Mouse (Mus musculus) frontal cortex, adult 2 months (tissue): ENCODE results near the gene Cadm2. TPM values are rescaled to one million over a fixed set of nuclear protein-coding genes. Genes with fewer than 3 reads are reported as not detected.
A peak's percentile ranks its signal among the peaks of the same experiment; 100 is the strongest.

ENCODE experiments used
- DNase-seq, 2 experiments: peaks; one replicate each; pipeline ENCODE4 v3.0.0; 2022; ENCODE audit warnings: low spot score in 1 of 2; ENCODE audit errors: extremely low spot score in 1 of 2
- polyA plus RNA-seq: library from polyadenylated mRNA; depleted of rRNA; stranded (reverse); fragments of >200 nt; gene quantifications from 2 replicates; pipeline ENCODE4 v1.2.3, GENCODE M21; 2012

Gene Cadm2
- polyA plus RNA-seq, 1 experiment: 70.2 TPM

DNA sequence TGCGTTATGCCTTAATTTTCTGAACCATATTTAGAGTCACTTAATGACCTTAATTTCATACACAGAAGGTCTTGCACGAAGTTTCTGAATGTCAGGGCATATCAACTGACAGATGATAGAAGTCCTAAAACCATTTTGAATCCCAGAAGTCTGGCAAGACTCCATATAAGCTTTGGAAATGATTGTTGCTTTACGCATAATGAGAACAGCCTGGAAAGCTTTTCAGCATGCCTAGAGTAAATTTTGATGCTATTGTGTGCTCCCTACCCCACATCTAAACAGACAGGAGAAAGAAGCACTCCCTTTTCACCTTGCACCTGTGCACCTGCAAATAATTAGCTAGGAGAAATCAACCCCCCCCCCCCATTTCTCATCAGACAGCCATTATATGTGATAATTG is 102.4 kb downstream of the Cadm2 start:
- no peak for DNase-seq

DNA sequence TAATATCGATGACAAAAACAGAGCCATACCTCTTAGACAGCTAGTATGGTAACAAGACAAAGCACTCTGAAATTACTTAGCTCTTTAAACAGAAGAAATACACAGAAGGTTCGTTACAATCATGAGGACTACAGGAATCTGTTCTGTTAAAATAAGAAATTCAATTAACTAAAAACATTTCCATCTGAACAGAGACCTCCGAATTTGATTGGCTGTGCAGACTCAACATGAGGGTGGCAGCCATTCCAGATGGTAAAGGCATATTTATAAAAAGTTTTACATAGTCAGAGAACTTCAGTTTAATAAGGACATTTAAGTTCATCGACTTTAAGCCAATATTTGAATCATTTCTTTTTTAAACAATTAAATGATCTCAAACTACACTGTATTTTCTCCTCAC is 105.2 kb downstream of the Cadm2 start:
- DNase-seq: no peak

DNA sequence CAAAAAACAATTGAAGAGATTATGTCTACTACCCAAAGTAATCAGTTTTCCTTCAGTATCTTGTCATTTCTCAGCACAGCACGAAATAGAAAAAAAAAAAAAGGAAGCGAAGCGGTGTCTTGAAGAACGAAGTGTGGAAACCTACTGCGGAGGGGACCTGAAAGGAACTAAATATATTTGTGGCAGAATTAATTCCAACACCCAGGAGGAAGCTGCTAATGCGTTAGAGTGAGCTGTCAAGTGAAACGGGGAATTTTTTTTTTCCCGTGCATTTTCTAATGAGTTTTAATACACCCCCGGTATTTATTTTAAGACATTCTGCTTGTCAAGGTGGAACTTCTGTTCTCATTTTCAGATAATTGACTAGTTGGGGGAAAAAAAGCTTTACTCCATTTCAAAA is 111.6 kb downstream of the Cadm2 start:
- DNase-seq: peak in 1 of 2 experiments; percentile 53

DNA sequence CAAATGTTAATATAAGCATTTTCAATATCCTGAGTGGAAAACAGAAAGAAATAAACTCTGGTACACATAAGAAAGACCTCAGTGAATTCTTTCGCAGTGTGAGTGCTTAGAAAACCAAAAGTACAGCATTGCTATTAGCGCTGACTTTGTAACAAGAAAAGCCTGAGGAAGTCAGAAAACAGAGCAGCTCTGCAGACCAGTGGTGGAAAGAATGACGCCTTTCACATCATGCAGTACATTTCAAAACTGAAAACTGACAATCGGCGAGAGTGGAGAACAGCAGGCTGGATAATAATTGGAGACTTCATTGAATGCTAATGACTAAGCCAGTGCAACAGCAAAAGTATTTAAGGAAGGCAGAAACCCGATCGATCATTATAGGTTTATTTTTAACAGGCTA is 138.2 kb downstream of the Cadm2 start:
- peak in 1 of 2 experiments; percentile 33 for DNase-seq

DNA sequence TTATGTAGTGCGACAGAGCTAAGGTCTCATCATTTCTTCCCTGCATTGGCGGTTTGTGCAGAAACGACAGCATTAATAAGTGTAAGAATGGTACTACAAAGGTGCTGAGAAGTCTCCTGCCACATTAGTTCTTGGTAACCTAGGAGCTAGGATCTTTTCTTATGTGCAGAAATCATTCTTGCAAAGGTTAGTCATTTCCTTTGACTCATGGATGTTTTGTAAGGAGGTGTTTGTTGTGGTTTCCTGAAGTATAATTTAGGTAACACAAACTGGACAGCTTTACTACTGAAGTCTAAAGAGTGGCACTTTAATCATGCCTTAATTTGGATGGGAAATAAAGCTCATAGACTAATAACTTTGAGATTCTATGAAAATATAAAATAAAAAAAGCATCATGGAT is 153.7 kb downstream of the Cadm2 start:
- DNase-seq: no peak

DNA sequence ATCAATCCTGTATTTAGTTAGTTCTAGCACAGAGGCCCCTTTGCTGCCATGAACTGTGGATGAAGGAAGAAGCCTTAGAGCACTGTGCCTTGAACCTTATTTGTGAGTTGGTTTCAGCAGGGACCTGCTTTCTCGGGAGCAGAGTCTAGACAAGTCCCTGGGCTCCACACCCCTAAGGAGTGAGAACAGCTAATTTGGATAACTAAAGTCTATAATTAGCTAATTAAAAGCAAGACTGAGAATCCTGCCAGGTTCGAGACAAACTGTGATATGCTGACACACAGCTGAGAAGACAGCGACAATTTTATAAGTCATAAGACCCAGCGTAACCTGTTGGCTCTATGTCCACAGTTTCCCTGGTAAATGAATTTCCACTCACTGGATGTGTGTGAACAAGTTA is 184.4 kb downstream of the Cadm2 start:
- DNase-seq: no peak

DNA sequence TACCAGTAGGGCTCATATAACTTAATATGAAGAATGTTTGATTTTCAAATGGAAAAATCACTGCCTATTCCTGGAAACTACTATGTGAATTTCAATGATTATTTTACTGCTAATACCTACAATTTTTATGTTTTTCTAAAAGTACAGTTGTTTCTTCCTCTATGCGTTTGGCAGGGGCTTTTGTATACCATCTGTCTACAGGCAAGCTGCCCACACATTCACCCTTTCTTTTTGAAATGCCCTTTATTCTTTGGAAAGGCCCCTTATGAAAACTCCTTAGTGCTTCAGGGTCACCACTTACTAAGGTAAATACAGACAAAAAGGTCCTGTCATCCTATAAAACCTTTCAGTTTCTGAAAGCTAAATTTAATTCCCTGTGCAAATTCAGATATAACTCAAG is 195.3 kb downstream of the Cadm2 start:
- no peak for DNase-seq

DNA sequence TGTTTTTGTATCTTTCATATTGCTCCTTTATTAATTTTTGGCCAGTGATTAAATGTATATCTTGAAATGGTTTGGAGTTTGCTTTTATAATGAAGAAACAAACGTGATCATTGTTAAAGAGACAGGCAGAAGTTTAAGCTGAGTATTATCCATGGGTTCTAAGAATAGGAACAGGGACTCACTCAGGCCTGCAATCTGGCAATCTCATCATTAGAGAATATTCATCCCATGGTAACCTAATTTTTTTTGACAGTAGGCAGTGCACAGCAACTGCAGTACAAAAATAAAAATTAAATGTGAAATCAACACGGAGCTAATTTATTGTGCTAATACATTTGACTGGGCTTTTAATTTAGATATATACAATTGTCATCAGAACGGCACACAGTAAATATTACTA is 209.8 kb downstream of the Cadm2 start:
- no peak for DNase-seq

DNA sequence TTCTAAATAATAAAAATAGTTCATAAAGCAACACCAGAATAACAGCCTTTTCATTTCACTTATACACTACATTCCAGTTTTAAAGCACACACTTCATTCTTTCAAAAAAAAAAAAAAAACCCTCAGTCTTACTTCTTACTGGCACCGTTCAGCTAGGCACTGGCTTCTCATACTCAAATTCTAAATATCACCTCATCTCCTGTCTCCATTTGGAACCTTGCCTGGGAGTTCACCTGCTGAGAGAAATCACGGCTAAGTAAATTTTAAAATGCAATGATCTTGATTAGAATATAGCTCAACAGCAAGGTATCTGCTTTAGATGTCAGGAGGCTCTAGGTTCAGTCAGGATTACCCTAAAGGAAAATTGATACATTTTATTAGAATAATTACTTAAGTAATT is 210.2 kb downstream of the Cadm2 start:
- DNase-seq: no peak

DNA sequence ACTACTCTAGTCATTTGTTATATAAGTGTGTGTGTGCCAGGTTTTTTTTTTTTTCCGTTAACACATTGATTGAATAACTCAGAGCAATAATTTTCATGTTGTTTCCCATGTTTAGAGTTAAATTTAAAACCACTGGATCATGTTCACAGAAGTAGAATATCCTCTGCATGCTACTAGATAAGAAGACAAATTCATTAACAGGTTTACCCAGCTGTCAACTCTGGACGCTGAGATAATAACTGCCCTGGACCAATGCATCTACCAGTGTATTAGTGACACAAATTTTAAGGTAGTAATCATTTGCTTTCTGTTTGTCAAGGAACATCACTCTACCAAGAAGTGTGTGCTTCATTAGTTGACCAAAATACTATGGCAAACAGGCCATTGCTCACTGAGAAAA is 253.0 kb downstream of the Cadm2 start:
- no peak for DNase-seq

DNA sequence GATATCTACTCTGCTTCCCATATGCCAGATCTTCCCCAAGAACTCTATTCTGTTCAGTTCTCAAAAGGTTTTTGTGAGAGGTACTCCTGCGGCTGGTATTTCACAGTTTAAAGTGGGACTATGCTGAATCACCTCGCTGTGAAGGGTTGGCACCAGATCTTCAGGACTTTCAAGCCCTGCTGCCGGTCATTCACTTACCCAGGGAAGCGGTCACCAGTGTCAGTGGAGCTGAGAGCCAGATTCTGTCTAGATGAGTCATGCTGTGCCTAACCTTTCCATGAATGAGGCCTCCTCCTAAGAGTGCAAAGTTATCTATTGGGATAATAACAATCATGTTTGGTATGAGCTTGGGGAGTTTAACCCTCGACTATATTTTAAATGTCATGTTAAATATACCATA is 272.7 kb downstream of the Cadm2 start:
- no peak for DNase-seq

DNA sequence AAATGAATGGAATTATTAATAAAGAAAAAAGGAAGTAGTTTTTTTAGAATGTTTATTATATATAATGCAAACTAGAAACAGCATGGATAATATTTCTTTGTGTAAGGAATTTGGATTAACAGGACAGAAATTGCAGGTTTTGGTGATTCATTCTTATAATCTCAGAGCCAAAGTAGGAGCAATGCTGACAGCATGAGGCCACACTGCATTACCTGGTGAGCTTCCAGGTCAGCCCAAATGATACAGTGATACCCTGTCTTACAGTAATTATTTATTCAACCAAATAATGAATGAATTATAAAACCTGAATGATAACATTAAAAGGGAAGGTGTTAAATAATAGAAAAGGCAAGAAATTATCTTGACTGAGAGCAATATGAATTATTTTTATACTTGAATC is 273.1 kb downstream of the Cadm2 start:
- DNase-seq: no peak

DNA sequence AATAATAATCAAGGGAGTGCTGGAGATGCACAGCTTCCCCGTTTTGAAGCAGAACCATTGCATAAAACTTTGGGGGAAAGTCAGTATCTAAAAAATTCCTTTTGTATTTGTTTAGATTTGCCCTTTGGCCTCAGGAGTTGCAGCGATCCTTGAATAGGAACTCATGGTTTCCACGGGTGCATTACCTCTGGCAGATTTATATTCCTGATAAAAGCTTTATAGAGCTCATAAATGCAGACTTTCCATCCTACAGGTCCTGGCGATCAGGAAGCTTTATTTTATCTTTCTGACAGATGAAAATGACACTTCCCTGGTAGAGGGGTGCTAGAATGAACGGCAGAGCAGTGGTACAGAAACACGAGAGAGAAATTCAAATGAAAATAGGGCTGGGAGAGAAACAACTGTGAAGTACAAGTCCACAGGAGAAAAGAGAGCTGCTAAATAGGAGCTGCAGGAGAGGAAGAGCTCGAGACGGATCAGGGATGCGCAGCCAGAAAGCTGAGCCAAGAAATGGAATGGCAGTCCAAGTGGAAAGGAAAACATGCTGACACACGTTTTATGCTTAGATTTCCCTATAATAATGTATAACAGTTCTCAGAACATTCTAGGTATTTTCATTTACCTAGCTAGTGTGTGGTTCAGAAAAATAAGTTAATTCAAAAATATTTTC is 274.0 kb downstream of the Cadm2 start:
- peak in 1 of 2 experiments; percentile 44 for DNase-seq

DNA sequence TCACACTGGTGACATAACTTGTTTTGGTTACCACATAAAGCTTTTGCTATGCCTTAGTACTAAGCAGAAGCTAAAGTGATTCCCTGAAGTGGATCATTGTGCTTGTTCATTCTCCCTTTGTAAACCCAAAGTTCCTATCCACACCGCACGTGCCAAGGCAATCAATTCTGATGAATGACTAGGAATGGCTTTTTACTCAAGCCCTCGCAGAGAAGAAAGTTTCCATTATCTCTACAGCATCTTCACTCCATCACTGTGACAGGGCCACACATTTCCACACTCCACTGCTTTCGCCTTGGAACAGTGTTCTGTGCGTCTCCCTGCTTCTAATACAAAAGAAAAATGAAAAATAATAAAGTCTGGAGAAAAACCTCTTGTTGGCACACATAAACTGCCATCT is 276.5 kb downstream of the Cadm2 start:
- no peak for DNase-seq

DNA sequence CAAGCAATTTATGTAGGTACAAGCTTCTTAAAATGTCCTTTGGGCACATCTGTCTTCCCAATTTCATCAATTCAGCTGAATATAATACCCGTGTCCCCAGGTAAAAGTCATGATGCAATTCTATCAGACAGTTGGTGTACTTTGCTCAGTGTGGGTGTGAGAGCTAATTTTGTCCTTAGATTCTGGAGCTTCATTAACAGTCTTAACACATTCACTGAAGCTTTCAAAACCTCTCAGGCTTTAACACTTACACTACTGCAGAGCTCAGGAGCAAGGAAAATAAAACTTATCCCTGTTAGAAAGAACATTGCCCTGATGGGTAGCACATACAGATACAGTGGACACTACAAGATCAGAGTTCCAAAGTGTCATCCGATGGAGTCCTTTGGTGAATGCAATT is 309.7 kb downstream of the Cadm2 start:
- peak; percentile 20 to 71 for DNase-seq

DNA sequence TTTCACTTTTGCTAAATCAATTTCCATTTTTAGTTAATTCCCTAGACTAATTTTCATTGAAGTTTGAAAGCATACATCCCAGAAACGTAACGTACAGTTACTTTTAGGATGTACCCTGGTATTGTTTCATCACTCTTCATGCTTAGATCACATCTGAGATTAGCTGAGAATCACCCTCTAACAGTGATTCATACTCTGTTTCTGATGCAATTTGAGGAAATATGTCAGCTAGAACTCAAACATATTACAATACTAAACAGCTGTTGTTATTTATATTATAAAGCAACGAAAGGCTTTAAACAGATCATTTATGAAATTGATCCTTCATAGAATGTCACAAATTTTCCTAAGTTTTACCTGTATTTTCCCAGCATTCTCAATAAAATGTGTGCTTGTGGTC is 336.0 kb downstream of the Cadm2 start:
- no peak for DNase-seq

DNA sequence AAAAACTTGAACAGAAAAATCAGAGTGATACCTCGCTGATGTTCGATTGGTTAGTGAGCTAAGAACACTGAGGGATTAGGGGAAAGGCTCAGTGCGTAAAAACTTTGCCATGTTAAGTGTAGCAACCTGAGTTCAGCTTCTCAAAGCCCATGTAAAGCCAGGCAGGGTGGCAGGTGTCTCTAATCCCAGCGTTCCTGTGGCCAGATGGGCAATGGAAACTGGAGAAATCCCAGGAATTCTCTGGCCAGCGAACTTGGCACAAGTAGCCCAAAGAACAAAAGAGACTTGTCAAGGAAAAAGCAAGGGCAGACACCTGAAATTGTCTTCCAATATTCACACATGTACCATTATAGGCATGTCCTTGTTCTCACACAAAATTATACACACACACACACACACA is 377.1 kb downstream of the Cadm2 start:
- DNase-seq: no peak

DNA sequence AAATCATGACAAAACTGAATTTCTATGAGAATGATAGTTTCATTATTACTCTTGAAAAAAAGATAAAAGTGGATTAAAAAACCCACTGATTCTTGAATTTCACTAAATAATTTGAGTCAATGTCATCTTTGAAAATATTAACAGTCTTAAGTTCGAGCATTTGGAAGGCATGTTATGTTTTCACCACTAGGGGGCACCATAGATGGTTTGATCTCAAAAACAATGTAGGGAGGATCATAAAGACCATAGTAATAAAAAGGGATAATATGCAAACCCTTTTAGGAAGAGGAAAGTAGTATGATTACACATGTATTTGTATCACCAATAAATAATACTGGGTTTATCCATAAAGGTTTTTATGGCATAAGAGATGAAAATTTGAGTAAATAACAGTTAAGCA is 385.8 kb downstream of the Cadm2 start:
- no peak for DNase-seq

DNA sequence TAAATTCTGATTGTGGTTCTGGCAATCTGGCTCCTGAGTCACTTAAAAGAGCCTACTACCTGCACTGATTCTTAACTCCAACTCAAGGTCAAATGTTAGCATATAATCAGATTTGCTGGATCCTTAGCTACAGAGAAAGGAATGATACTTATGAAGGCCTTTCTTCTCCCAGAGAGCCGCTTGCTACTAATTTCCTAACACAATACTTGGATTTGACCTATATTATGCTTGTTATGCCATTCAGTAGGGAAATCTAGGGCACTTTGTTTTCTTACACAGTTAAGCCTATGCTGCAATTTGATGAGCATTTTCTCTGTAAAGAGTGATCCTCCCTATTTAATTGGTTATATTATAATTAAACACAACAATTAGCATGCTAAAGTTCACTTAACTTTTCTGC is 394.0 kb downstream of the Cadm2 start:
- DNase-seq: no peak

DNA sequence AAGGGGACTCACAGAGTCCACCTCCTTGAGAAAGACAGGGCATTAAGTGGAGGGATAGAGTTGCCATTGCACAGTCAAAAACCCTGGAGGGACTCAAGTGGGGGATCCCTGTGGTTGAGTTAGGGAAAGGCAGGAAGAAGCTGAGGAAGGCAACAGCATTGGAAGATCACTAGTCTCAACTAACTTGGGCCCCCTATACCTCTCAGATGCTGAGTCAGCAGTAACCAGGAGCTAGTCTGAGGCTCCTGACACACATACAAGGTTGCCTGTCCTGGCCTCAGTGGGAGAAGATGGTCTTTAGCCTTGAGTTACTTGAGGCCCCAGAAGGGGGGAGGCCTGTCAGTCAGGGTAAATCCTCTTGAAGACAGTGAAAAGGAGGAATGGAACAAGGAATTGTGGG is 417.4 kb downstream of the Cadm2 start:
- DNase-seq: no peak

DNA sequence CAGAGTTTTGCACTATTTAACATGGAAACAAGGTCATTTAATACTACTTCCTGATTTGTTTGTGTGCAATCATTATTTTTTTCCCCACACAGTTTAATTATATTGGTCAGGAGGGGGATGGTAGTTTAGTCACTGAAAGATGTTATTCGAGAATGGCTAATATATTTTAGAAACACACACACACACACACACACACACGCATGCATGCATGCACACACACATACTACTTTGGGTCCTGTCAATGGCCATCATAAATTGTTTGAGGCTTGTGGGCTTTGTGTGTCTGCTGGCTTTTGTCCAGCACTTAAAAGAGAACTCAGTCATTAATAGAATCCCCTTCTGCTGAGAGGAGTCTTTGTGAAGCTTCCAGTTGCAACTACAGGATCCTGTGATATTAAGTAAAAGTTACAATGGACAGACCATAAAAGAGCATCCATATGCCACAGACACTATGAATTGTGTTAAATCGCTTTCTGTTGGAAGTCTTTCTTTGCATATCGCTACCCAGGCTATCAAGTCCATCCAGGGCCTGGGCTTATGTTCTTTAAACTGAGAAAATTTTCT is 427.8 kb downstream of the Cadm2 start:
- no peak for DNase-seq

DNA sequence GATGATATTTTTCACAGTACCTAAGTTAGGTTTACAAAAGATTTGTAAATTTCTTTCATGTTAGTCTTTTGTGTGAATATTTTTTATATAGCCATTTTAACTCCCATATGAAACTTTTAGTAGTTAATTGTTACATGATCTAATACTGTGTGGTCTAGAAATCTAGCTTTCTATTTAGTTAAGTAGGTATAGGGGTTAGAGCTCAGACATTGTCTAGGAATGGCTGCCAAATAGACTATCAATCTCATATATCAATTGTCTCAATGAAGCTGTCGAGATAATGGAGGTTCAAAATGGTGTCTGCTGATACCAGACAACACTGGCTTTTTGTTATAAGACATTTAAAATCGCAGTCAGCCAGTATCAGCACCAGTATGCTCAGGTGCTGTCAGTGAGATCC is 428.3 kb downstream of the Cadm2 start:
- no peak for DNase-seq

DNA sequence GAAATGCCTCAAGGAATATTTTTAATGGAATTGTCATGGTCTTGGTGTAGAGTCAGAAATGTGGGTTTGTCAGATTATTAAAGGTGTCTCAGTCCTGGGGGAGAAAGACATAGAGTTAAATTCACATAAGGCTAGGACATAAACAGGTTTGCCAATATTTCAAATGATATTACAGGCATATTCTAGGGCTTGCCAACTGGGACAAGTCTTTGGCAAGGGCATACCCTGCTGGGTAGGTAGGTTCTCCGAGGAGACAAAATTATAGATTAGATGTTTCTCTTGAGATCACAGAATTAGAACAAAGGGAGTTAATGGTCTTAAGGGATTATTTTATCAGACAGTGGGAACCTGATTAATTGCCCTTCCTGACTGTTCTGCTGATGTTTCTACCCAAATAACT is 434.4 kb downstream of the Cadm2 start:
- DNase-seq: no peak
